Mouse (Mus musculus): ENCODE data around the gene Cntln.

The Cntln gene

GRCm38 (mm10) chr4:84884111-84884538, at the start of gene Cntln:
Gene Cntln (plus strand): TSS chr4:84884309.
- peak; percentile 73 to 76 for DNase-seq

- no peak for DNase-seq
Observed at GRCm38 (mm10) chr4:84836979-84837378, 47.1 kb upstream of the Cntln start.

GRCm38 (mm10) chr4:84838545-84838944, 45.6 kb upstream of the Cntln start:
- no peak for DNase-seq

- DNase-seq = no peak
Observed at GRCm38 (mm10) chr4:84839466-84839865, 44.6 kb upstream of the Cntln start.

GRCm38 (mm10) chr4:84857588-84857987, 26.5 kb upstream of the Cntln start:
- no peak for DNase-seq

GRCm38 (mm10) chr4:84876347-84876746, 7.8 kb upstream of the Cntln start:
- peak in 1 of 2 experiments; percentile 16 for DNase-seq

- DNase-seq = no peak
Observed at GRCm38 (mm10) chr4:84883646-84884045, 463 bp upstream of the Cntln start.

- DNase-seq = peak; percentile 17 to 28
Observed at GRCm38 (mm10) chr4:84884539-84885270, 596 bp downstream of the Cntln start.

- no peak for DNase-seq
Observed at GRCm38 (mm10) chr4:84885271-84885540, 1.1 kb downstream of the Cntln start.

GRCm38 (mm10) chr4:84918393-84918792, 34.3 kb downstream of the Cntln start:
- DNase-seq = no peak

- no peak for DNase-seq
Observed at GRCm38 (mm10) chr4:84934342-84934929, 50.3 kb downstream of the Cntln start.

GRCm38 (mm10) chr4:84942059-84942458, 58.0 kb downstream of the Cntln start:
- no peak for DNase-seq

GRCm38 (mm10) chr4:84942651-84943050, 58.5 kb downstream of the Cntln start:
- no peak for DNase-seq

GRCm38 (mm10) chr4:84944100-84944499, 60.0 kb downstream of the Cntln start:
- no peak for DNase-seq

- no peak for DNase-seq
Observed at GRCm38 (mm10) chr4:84946450-84946849, 62.3 kb downstream of the Cntln start.

- no peak for DNase-seq
Observed at GRCm38 (mm10) chr4:84976875-84977646, 93.0 kb downstream of the Cntln start.

GRCm38 (mm10) chr4:84995520-84996348, 111.6 kb downstream of the Cntln start:
- DNase-seq = no peak

- no peak for DNase-seq
Observed at GRCm38 (mm10) chr4:85005581-85005980, 121.5 kb downstream of the Cntln start.

- DNase-seq = no peak
Observed at GRCm38 (mm10) chr4:85006789-85007188, 122.7 kb downstream of the Cntln start.

GRCm38 (mm10) chr4:85010846-85011245, 126.7 kb downstream of the Cntln start:
- no peak for DNase-seq

- no peak for DNase-seq
Observed at GRCm38 (mm10) chr4:85045748-85046147, 161.6 kb downstream of the Cntln start.

- no peak for DNase-seq
Observed at GRCm38 (mm10) chr4:85049933-85050553, 165.9 kb downstream of the Cntln start.

- DNase-seq = no peak
Observed at GRCm38 (mm10) chr4:85054616-85055015, 170.5 kb downstream of the Cntln start.

Data from spleen, adult 18-20 months (tissue).